Mouse (Mus musculus) liver, embryonic 15.5 days (tissue): ENCODE measurements around the gene Cd99l2. TPM values are rescaled to one million over a fixed set of nuclear protein-coding genes. Genes with fewer than 3 reads are reported as not detected.

Experiments used
- ATAC-seq: fragments of 200-750 bp; cut with Nextera tagmentation; 2 replicates; pipeline ENCODE4 v1.8.0; 2017; ENCODE audit warnings: moderate number of reproducible peaks, mild to moderate bottlenecking, moderate library complexity; ENCODE audit not compliant: insufficient read depth
- H3K27ac ChIP-seq: fragments of 300-500 bp; sonication (generic); replicated peaks from 2 replicates; pipeline ENCODE4 v1.5.1; 2015; ENCODE audit warnings: mild to moderate bottlenecking, inconsistent platforms
- H3K27me3 ChIP-seq: fragments of 300-500 bp; sonication (generic); 2 replicates; pipeline ENCODE4 v1.6.1; 2015; ENCODE audit warnings: mild to moderate bottlenecking, inconsistent platforms
- H3K36me3 ChIP-seq: fragments of 300-500 bp; sonication (generic); replicated peaks from 2 replicates; pipeline ENCODE4 v1.6.1; 2015; ENCODE audit warnings: moderate library complexity, mild to moderate bottlenecking, inconsistent platforms
- H3K4me1 ChIP-seq: fragments of 300-500 bp; sonication (generic); replicated peaks from 2 replicates; pipeline ENCODE4 v1.6.1; 2015; ENCODE audit warnings: inconsistent platforms
- H3K4me2 ChIP-seq: fragments of 300-500 bp; sonication (generic); 2 replicates; pipeline ENCODE4 v1.6.1; 2015; ENCODE audit warnings: moderate library complexity, mild to moderate bottlenecking, inconsistent platforms
- H3K4me3 ChIP-seq: fragments of 300-500 bp; sonication (generic); replicated peaks from 2 replicates; pipeline ENCODE4 v1.5.1; 2015; ENCODE audit warnings: mild to moderate bottlenecking, inconsistent platforms
- H3K9ac ChIP-seq: fragments of 300-500 bp; sonication (generic); 2 replicates; pipeline ENCODE4 v1.6.1; 2015; ENCODE audit warnings: moderate library complexity, mild to moderate bottlenecking, inconsistent platforms
- H3K9me3 ChIP-seq: fragments of 300-500 bp; sonication (generic); replicated peaks from 2 replicates; pipeline ENCODE4 v1.6.1; 2016; ENCODE audit warnings: inconsistent platforms
- WGBS: fragments of 180-500 bp; shearing (Covaris S2); methylation state at CpG from one replicate; pipeline ENCODE4 v1.1.7; 2015; ENCODE audit warnings: mixed read lengths; ENCODE audit not compliant: insufficient replicate concordance; 5-methylcytosine and 5-hydroxymethylcytosine counted together
- polyA plus RNA-seq: library from polyadenylated mRNA; unstranded; fragments of >200 nt; fragmentation: Nextera tagmentation; extraction: Ambion mirVana; gene quantifications from 2 replicates; pipeline ENCODE4 v1.2.1, GENCODE M21; 2015

Cd99l2 gene
- polyA plus RNA-seq, 1 experiment from 2014 or later, result 10.8 TPM

DNA sequence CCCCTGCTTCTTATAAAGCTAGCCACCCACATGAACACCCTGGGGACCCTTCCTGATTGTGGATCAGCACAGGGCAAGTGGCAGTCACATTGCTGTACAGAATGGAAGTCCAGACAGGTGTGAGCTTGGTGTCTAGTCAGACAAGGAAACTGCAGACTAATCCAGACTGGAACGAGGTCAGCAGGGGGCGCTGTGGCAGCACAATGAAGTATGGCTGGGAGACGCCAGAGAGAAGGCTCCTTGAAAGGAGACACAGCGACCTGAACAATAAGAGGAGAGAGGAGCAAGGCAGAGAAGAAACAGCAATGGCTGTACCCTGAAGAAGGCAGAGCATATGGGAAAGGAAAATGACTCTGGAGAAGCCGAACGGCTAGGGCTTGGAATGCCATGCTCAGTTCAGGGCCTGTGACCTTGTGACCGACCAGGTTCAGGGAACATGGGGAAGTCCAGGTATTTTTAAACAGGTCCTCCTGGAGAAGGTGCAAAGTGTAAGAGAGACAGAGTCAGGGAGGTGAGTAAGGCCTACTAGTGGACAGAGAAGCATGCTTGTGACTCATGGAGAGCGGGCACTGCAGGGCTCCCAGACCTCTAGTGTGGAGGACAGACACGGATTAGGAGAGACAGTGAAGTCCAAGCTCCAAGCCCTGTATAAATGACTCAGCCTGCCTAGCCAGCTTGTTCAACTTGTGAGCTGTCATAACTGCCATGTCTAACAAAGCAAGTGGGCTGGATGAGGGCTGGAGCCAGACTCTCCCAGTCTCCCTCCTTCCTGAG lies 66.7 kb downstream of the Cd99l2 start:
- Histone ChIP-seq H3K9ac (no peak overlapping the region), H3K27ac (no peak overlapping the region), H3K36me3 (0 out of 2 replicates have a peak, but pooled peaks cover 3% of the 10 kb centered on the region), H3K4me2 (no peak overlapping the region), H3K9me3 (no peaks in the 10 kb centered on the region), H3K4me1 (peaks cover 10% of the 10 kb centered on the region), H3K27me3 (no peaks in the 10 kb centered on the region), H3K4me3 (no peak overlapping the region)
- 47% methylated on average over 9 of the region's 9 CpGs for WGBS
- ATAC-seq, result peak; percentile 22; the same call in 1 of the 2 replicates

DNA sequence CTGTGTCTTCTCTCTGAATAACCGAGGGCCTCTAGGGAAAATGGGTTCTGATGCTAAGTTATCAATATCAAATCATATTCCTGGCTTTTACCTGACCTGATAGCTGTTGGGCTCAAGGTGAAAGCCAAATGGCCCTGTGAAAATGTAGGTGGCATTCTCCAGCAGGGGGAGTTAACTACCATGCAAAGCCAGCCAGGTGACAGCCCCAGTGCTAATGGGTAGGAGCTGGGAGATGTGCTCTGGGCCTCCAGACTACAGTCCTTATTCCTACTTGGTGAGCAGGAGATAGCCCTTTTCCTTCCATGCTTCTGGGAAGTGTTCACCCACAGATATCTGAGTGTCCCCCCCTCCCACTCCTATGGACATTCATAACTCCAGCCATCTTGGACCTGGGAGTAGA lies 67.8 kb downstream of the Cd99l2 start:
- ATAC-seq, result no peak
- H3K4me2 ChIP-seq, result no peak overlapping the region
- 50% methylated on average over 1 of the region's 1 CpGs for WGBS
- H3K4me3 ChIP-seq, result no peak overlapping the region
- peaks cover 10% of the 10 kb centered on the region for H3K4me1 ChIP-seq
- H3K27me3 ChIP-seq, result no peaks in the 10 kb centered on the region
- no peaks in the 10 kb centered on the region for H3K9me3 ChIP-seq
- H3K36me3 ChIP-seq, result 0 out of 2 replicates have a peak, but pooled peaks cover 3% of the 10 kb centered on the region
- no peak overlapping the region for H3K27ac ChIP-seq
- no peak overlapping the region for H3K9ac ChIP-seq

DNA sequence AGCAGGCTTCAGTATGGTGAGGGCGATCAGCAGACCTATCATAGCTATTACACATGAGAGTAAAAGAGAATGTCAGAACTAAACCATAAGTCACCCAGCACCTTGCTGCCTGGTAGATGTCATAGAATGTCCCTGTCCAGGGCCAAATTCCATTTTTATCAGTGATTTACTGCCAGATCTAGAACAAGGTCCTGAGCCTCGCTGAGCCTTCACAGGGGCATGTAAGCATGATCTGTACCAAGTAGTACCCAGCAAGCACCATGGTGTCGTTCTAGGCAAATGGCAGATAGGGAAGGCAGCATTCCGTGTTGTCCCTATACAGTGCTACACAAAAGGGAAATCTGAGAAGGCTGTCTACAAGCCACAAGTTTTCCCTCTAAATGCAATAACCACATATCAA lies 79.0 kb downstream of the Cd99l2 start:
- Histone ChIP-seq H3K36me3 (no peaks in the 10 kb centered on the region), H3K4me2 (no peak overlapping the region), H3K9me3 (no peaks in the 10 kb centered on the region), H3K4me1 (no peaks in the 10 kb centered on the region), H3K27me3 (no peaks in the 10 kb centered on the region), H3K27ac (no peak overlapping the region), H3K9ac (no peak overlapping the region), H3K4me3 (no peak overlapping the region)
- whole genome bisulfite sequencing, result 70% methylated on average over 4 of the region's 4 CpGs
- ATAC-seq, result no peak

DNA sequence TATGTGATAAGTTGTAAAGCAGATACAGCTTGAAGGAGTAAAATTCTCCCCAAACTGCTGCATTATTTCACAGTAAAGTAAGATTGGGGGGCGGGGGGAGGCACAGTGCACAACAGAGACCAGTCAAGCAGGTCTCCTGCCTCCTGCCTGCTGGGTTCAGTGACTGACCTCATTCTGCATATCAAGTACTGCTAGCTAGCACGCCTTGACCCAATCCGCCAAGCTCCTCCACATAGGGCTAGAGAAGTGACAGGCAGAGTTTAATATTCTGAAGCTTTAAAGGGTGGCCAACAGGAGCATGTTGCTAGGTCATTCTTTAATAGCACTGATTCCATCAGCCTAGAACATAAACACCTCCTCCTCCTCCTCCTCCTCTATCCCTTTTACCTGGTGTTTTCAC lies 79.9 kb downstream of the Cd99l2 start:
- Histone ChIP-seq H3K4me1 (no peaks in the 10 kb centered on the region), H3K9me3 (no peaks in the 10 kb centered on the region), H3K36me3 (no peaks in the 10 kb centered on the region), H3K4me3 (no peak overlapping the region), H3K27ac (no peak overlapping the region), H3K27me3 (no peaks in the 10 kb centered on the region), H3K9ac (no peak overlapping the region), H3K4me2 (no peak overlapping the region)
- ATAC-seq, result no peak
- WGBS, result 74% methylated on average over 3 of the region's 3 CpGs

DNA sequence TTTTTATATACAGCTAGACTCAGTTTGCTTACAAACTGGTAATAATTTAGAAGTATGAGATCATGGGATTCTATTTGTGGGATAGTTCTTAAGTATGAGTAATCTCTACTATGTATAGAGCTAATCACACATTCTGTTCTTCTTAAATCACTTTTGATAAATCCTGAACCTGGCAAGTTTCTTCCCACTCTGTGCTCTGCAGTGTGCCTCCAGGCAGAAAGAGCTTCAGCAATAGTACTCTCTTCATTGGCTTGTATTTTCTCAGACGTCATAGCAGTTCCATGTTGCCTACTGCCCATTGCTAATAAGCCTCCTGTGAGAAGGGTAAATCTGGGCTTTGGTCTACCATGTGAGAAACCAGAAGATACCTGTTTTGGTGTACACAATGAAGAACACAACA lies 84.3 kb downstream of the Cd99l2 start:
- H3K27ac ChIP-seq, result no peak overlapping the region
- H3K4me1 ChIP-seq, result no peaks in the 10 kb centered on the region
- H3K4me2 ChIP-seq, result no peak overlapping the region
- H3K27me3 ChIP-seq, result no peaks in the 10 kb centered on the region
- WGBS, result 61% methylated on average over 1 of the region's 1 CpGs
- no peaks in the 10 kb centered on the region for H3K9me3 ChIP-seq
- no peaks in the 10 kb centered on the region for H3K36me3 ChIP-seq
- no peak overlapping the region for H3K9ac ChIP-seq
- no peak overlapping the region for H3K4me3 ChIP-seq
- ATAC-seq, result no peak

DNA sequence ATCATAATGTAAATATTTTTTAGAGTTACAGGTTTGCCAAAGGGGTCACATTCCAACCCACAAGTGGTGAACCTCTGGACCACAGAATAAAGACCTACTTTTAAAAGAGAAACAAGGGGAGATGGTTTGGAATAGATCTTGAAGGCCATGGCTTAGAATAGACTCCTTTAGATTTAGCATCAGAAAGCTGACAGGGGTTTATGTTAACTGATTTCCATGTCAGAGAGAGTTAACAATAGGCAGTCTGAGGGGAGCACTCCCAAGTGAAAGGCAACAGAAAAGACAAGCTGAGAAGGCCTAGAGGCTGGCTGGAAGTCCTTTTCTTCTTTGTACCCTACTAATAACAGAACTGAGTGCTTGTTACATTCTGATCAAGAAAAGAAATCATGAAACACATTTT lies 86.4 kb downstream of the Cd99l2 start:
- no peaks in the 10 kb centered on the region for H3K9me3 ChIP-seq
- no peak overlapping the region for H3K9ac ChIP-seq
- H3K4me2 ChIP-seq, result no peak overlapping the region
- 0 out of 2 replicates have a peak, but pooled peaks cover 4% of the 10 kb centered on the region for H3K36me3 ChIP-seq
- ATAC-seq, result no peak
- H3K27me3 ChIP-seq, result no peaks in the 10 kb centered on the region
- no peak overlapping the region for H3K4me3 ChIP-seq
- no peak overlapping the region for H3K27ac ChIP-seq
- no peaks in the 10 kb centered on the region for H3K4me1 ChIP-seq

DNA sequence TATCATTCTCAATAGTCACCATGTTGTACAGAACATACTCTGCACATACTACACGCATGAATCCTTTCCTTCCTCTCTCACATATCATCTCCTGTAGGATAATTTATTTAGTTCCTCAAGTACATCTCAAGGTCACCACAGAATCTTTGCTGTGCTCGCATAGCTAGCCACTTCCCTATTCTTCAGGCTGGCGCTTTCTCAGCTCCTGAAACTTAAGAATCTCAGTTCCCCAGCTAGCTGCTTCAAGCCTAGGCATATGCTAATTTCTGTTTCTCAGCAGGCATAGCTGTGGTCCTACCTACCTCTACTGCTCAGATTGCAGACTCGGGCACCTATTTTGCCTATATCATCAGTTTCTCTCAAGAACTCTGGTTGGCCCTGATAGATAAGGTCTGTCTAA lies 96.3 kb downstream of the Cd99l2 start:
- H3K9me3 ChIP-seq, result no peaks in the 10 kb centered on the region
- H3K9ac ChIP-seq, result no peak overlapping the region
- WGBS, result 53% methylated on average over 4 of the region's 4 CpGs
- H3K27me3 ChIP-seq, result no peaks in the 10 kb centered on the region
- no peaks in the 10 kb centered on the region for H3K36me3 ChIP-seq
- no peak overlapping the region for H3K4me3 ChIP-seq
- no peak overlapping the region for H3K27ac ChIP-seq
- no peak overlapping the region for H3K4me2 ChIP-seq
- no peaks in the 10 kb centered on the region for H3K4me1 ChIP-seq
- no peak for ATAC-seq

DNA sequence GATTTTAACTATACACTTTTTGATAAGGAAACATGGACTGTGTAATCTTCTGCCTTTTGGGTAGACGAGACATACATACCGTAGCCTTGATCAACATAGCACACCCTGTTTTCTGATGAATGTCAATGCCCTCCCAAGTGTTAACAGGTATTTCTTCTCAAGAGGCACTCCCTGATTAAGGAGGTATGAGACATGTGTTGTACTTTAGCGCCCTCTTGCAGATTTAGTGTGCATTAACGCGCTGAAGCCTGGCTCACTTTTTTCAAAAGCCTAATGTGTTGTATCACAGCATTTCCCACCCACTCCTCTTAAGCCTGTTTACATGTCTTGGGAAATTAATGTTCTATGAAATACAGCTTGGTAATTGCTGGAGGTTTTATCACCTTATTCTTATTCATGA lies 111.1 kb downstream of the Cd99l2 start:
- no peak overlapping the region for H3K4me2 ChIP-seq
- no peak for ATAC-seq
- WGBS, result 44% methylated on average over 5 of the region's 5 CpGs
- no peak overlapping the region for H3K9ac ChIP-seq
- H3K9me3 ChIP-seq, result no peaks in the 10 kb centered on the region
- no peaks in the 10 kb centered on the region for H3K27me3 ChIP-seq
- no peak overlapping the region for H3K27ac ChIP-seq
- H3K36me3 ChIP-seq, result no peaks in the 10 kb centered on the region
- no peaks in the 10 kb centered on the region for H3K4me1 ChIP-seq
- no peak overlapping the region for H3K4me3 ChIP-seq

DNA sequence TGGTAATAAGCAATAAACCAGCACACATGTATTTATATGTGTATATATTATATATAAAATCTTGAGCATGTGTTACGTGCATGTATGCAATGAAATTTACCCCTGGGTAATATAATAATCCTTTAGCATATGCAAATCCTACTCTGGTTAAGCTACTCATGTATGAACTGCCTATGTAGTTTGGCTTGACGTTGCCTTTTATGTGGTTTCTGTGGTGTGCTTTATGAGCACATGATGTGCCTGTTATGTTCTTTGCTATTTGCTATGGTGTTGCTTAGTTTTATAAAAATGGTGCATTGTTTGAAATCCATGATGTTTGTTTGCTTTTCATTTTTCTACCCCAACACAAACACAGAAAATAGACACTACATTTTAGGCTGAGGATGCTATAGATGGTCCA lies 114.2 kb downstream of the Cd99l2 start:
- Histone ChIP-seq H3K27ac (no peak overlapping the region), H3K9me3 (no peaks in the 10 kb centered on the region), H3K27me3 (no peaks in the 10 kb centered on the region), H3K36me3 (no peaks in the 10 kb centered on the region), H3K9ac (no peak overlapping the region), H3K4me3 (no peak overlapping the region), H3K4me1 (no peaks in the 10 kb centered on the region), H3K4me2 (no peak overlapping the region)
- ATAC-seq, result no peak
- WGBS, result 67% methylated on average over 2 of the region's 2 CpGs

DNA sequence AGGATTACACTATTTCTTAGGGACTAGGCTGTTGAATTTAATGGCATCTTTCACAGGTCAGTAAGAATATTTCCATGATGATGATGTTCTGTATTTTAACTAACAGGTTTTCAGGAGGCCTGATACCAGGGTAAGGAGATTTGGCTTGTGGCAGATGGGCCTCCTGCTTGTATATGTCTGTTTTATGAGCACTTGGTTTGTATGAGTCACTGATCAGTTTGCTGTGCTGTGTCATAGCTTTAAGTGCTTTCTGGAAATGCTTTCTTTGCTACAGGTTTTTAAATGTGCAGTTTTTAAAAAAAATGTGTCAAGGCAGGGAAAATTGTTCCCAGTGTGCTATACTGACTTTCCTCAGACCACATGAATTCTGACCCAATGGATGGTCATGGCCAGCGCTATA lies 115.9 kb downstream of the Cd99l2 start:
- no peaks in the 10 kb centered on the region for H3K4me1 ChIP-seq
- no peaks in the 10 kb centered on the region for H3K9me3 ChIP-seq
- WGBS, result 92% methylated on average over 1 of the region's 1 CpGs
- no peak overlapping the region for H3K4me2 ChIP-seq
- no peak overlapping the region for H3K27ac ChIP-seq
- H3K27me3 ChIP-seq, result no peaks in the 10 kb centered on the region
- H3K9ac ChIP-seq, result no peak overlapping the region
- H3K4me3 ChIP-seq, result no peak overlapping the region
- ATAC-seq, result no peak
- no peaks in the 10 kb centered on the region for H3K36me3 ChIP-seq
